Mouse (Mus musculus): ENCODE measurements around the gene Bnip1.

The Bnip1 gene

DNA sequence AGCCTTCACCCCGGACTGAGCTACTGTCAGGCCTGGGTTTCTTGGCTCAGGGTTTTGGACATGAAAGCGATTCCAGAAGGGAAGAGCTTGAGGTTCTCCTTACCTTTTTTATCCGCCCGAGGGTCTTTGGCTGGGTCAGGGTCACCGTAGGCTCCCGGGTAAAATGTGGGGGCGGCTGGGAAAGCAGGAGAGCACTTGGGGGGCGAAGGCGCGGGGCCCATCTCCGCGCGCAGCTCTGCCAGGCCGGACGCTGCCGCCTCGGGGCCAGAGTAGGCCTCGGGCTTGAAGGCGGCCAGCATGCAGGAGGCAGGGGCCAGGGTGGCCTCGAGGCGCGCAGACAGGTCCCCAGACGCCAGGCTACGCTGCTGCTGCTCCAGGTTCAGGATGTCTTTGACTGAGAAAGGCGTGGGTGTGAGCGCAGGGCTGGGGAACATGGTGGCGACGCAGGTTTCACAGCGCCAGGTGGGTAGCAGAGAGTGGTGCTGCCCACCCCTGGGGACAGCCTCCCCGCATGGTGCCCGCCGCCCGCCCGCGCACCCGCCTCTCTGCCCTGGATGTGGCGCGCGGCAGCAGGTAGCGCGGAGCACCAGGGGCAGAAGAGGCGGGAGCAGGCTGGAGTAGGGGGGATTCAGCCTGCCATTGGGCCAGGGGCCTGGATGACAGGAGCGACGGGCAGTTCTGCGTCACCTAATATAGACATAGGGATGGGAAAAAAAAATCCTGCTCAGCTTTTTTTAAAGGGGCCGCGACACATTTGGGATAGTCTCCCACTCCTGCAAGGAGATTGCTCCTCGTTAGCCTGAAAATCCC, 60.3 kb downstream of the Bnip1 start:
- no peak for DNase-seq

DNA sequence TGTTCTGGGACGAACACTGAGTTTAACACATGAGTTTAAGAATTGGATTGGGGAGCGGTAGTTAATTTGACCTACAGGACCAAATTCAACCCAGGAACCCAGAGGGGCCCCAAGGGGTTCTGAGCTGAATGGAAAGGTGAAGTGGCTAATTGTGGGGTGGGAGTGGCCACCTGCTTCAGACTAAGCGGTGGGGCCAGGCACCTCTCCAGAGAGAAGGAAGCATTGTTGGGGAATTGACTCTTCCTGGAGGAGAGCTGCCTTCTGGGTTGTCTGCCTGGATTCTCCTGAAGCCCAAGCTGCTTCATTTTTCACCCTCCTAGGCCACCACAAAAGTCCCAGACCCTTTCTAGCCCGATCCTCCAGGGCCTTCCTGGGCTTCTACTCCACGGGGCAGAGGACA, 61.1 kb downstream of the Bnip1 start:
- no peak for DNase-seq
